Comparison of ENCODE assay signal across 10 mouse cellular contexts in the genomic region with DNA sequence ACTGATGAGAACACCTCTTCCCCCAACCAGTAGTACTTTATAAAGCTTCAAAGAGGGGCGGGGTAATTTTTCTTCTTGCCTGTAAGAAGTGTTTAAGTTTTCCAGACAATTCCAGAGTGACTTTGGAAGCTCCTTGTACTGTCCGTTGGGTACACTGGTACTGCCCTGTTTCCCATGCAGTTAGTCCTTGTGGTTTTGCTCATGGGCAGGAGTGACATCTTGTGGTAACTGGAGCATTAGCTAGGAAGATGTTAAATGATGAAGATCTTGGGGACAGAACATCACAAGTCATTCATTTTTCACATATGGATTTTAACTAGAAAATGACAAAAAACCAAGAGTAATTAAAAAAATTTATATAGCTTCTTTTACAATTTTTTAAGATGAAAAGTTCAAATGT. TPM values are rescaled to one million over a fixed set of nuclear protein-coding genes. Genes with fewer than 3 reads are reported as not detected.
DNase-seq lines count a peak whose midpoint lies in the region; ATAC-seq and TF ChIP-seq lines count a peak whose summit lies in the region.
"Had no signal": no experiment of that assay in that cellular context is flagged by ENCODE, and none has a peak within 500 bp of the region (broad histone marks: within the 10 kb centered on the region; RNA-seq: fewer than 3 reads in every experiment).

No protein-coding gene starts in this region.

- WGBS in forebrain, postnatal 0 days = 75% methylated on average over 2 of the region's 2 CpGs
- 75% methylated on average over 2 of the region's 2 CpGs for WGBS in forebrain, embryonic 12.5 days

- peaks cover 37% of the 10 kb centered on the region for H3K36me3 ChIP-seq in forebrain, postnatal 0 days (ENCODE audit: insufficient read depth)
- H3K36me3 ChIP-seq in forebrain, embryonic 12.5 days (replicated peaks) = peaks cover 36% of the 10 kb centered on the region

- no peaks in the 10 kb centered on the region for H3K9me3 ChIP-seq in forebrain, postnatal 0 days (ENCODE audit: low read length)
- no peaks in the 10 kb centered on the region for H3K9me3 ChIP-seq in forebrain, embryonic 12.5 days
- H3K9me3 ChIP-seq: liver, embryonic 15.5 days had no signal

- H3K4me1 ChIP-seq in forebrain, postnatal 0 days (ENCODE audit: insufficient read depth) = no peaks in the 10 kb centered on the region
- no peaks in the 10 kb centered on the region for H3K4me1 ChIP-seq in forebrain, embryonic 12.5 days
- H3K4me1 ChIP-seq: liver, embryonic 15.5 days had no signal

- H3K4me3 ChIP-seq in forebrain, postnatal 0 days (ENCODE audit: low read depth, low read length) = no peak overlapping the region
- H3K4me3 ChIP-seq in forebrain, embryonic 12.5 days (replicated peaks) = no peak overlapping the region
- H3K4me3 ChIP-seq: liver, embryonic 15.5 days had no signal

- H3K9ac ChIP-seq in forebrain, postnatal 0 days = no peak overlapping the region
- H3K9ac ChIP-seq in forebrain, embryonic 12.5 days = no peak overlapping the region
- H3K9ac ChIP-seq: liver, embryonic 15.5 days had no signal

- TF ChIP-seq CTCF in forebrain, postnatal 0 days (IDR thresholded peaks at IDR 0.05; ENCODE audit: low read depth) = peak; percentile 68

- H3K27ac ChIP-seq in forebrain, postnatal 0 days (ENCODE audit: low read depth, low read length) = no peak overlapping the region
- no peak overlapping the region for H3K27ac ChIP-seq in forebrain, embryonic 12.5 days
- H3K27ac ChIP-seq: liver, embryonic 15.5 days had no signal

- no peaks in the 10 kb centered on the region for H3K27me3 ChIP-seq in forebrain, postnatal 0 days (ENCODE audit: insufficient read depth, low read length)
- no peaks in the 10 kb centered on the region for H3K27me3 ChIP-seq in forebrain, embryonic 12.5 days
- H3K27me3 ChIP-seq: liver, embryonic 15.5 days had no signal

- H3K4me2 ChIP-seq in forebrain, postnatal 0 days (ENCODE audit: low read depth) = no peak overlapping the region
- H3K4me2 ChIP-seq in forebrain, embryonic 12.5 days = no peak overlapping the region
- H3K4me2 ChIP-seq: liver, embryonic 15.5 days had no signal

- ATAC-seq in forebrain, postnatal 0 days = no peak
- no peak for ATAC-seq in forebrain, embryonic 12.5 days (ENCODE audit: low FRiP score)

- intact Hi-C loops in left cerebral cortex, postnatal 14 days (cut with DNase I) = loop anchor here (5.0 kb wide), 1 partner anchor 69 kb away; no protein-coding TSS in a partner anchor
- intact Hi-C loops in left cerebral cortex, postnatal 10 days (cut with DNase I) = loop anchor here (5.0 kb wide), 1 partner anchor 69 kb away; no protein-coding TSS in a partner anchor

- DNase-seq in forebrain, postnatal 0 days = peak; percentile 39
- DNase-seq in left cerebral cortex, postnatal 14 days (ENCODE audit: low spot score in 2 of 2) = peak; percentile 6 to 17
- no peak for DNase-seq in left cerebral cortex, adult 11 months (ENCODE audit: low spot score)
- peak; percentile 67 for DNase-seq in adipocyte (ENCODE audit: low spot score)
- peak; percentile 69 for DNase-seq in lung, postnatal 36 days
- DNase-seq in left cerebral cortex, postnatal 10 days (ENCODE audit: extremely low spot score in 1 of 2, low spot score in 2 of 2) = no peak
- DNase-seq in gastrocnemius, postnatal 10 days = no peak
- DNase-seq: kidney, postnatal 10 days had no signal

RNA-seq across cellular contexts. Expression of gene Specc1l, which starts 39.1 kb away (rescaled TPM):
- total RNA-seq in forebrain, postnatal 0 days (2014; rRNA removed) = 46.1 and 64.5 TPM in 2 replicates
- polyA plus RNA-seq in forebrain, postnatal 0 days (2015; fragmentation: Nextera tagmentation; extraction: Ambion mirVana) = 16.2 and 21.4 TPM in 2 replicates
- polyA plus RNA-seq in forebrain, embryonic 12.5 days (2016; fragmentation: Nextera tagmentation; extraction: Ambion mirVana) = 50.5 and 52.2 TPM in 2 replicates
- 10 to 100 TPM; 38.8 to 40.2 TPM for total RNA-seq in left cerebral cortex, postnatal 14 days (2021)
- total RNA-seq in left cerebral cortex, postnatal 10 days (2021) = 10 to 100 TPM; 44.2 to 46.6 TPM
- 10 to 100 TPM; 34.3 to 36.2 TPM for total RNA-seq in gastrocnemius, postnatal 10 days (2021)

Comparison
In these comparisons a context has a peak if more than half of its experiments do, and no peak if none do; other contexts are left out.
1. DNase-seq: peak in forebrain, postnatal 0 days (single experiment), left cerebral cortex, postnatal 14 days (2 of 2), adipocyte (single experiment) and lung, postnatal 36 days (single experiment); none in left cerebral cortex, adult 11 months (single experiment), left cerebral cortex, postnatal 10 days (0 of 2) and gastrocnemius, postnatal 10 days (single experiment).